ENCODE assay signal across 9 mouse cellular contexts in genomic region chr1:172296816-172297510, GRCm38 (mm10). TPM values are rescaled to one million over a fixed set of nuclear protein-coding genes. Genes with fewer than 3 reads are reported as not detected.
DNase-seq lines count a peak whose midpoint lies in the region; ATAC-seq lines count a peak whose summit lies in the region.
"Had no signal": no experiment of that assay in that cellular context is flagged by ENCODE, and none has a peak within 500 bp of the region (broad histone marks: within the 10 kb centered on the region; RNA-seq: fewer than 3 reads in every experiment).

No protein-coding gene starts in this region.

- peak overlapping the region; percentile 18; the same call in 1 of the 2 replicates for H3K4me3 ChIP-seq in embryonic facial prominence, embryonic 15.5 days (replicated peaks)

- H3K9ac ChIP-seq in embryonic facial prominence, embryonic 15.5 days: no peak overlapping the region

- no peaks in the 10 kb centered on the region for H3K9me3 ChIP-seq in embryonic facial prominence, embryonic 15.5 days (replicated peaks)

- H3K4me1 ChIP-seq in embryonic facial prominence, embryonic 15.5 days: peaks cover 37% of the 10 kb centered on the region

- DNase-seq in cerebellum, postnatal 4 days (ENCODE audit: low spot score in 2 of 2): no peak
- DNase-seq in heart, postnatal 25 days (ENCODE audit: low spot score): peak; percentile 50
- peak; percentile 36 for DNase-seq in lung, postnatal 14 days
- DNase-seq in urinary bladder, adult 2 months (ENCODE audit: low spot score): no peak
- no peak for DNase-seq in embryo, embryonic 9.5 days (ENCODE audit: extremely low spot score)

- ATAC-seq in cerebellum, adult (ENCODE audit: insufficient number of reproducible peaks, low FRiP score, low TSS enrichment): 0 out of 2 replicates have a peak, but pooled peaks have one; percentile 33
- ATAC-seq in embryonic facial prominence, embryonic 15.5 days (ENCODE audit: insufficient number of reproducible peaks, low FRiP score, low TSS enrichment, low read depth): no peak
- no peak for ATAC-seq in megakaryocyte-erythroid progenitor cell, adult 5-6 weeks (replicated peaks; ENCODE audit: low FRiP score, low TSS enrichment, poor library complexity, severe bottlenecking)

- H3K36me3 ChIP-seq in embryonic facial prominence, embryonic 15.5 days: no peaks in the 10 kb centered on the region

- H3K4me2 ChIP-seq in embryonic facial prominence, embryonic 15.5 days (replicated peaks): peak overlapping the region; percentile 39

- intact Hi-C loops in heart, postnatal 25 days (cut with DNase I): no loop called here

- H3K27me3 ChIP-seq in embryonic facial prominence, embryonic 15.5 days: no peaks in the 10 kb centered on the region

- WGBS in embryonic facial prominence, embryonic 15.5 days: 70% methylated on average over 6 of the region's 6 CpGs

- no peak overlapping the region; the same call in 1 of the 2 replicates for H3K27ac ChIP-seq in embryonic facial prominence, embryonic 15.5 days (replicated peaks)

RNA-seq across cellular contexts. Expression of gene Atp1a2, which starts 0.9 kb away (rescaled TPM):
- polyA plus RNA-seq in embryonic facial prominence, embryonic 15.5 days (2015; fragmentation: Nextera tagmentation; extraction: Ambion mirVana): 4.7 and 5.6 TPM in 2 replicates
- total RNA-seq in heart, postnatal 25 days (2021): 100 to 1,000 TPM; 600 to 610 TPM
- not detected in 2 replicates for total RNA-seq in megakaryocyte-erythroid progenitor cell, adult 5-6 weeks (2014; fragmentation: Nextera tagmentation)
- total RNA-seq in megakaryocyte-erythroid progenitor cell, adult 5-6 weeks (2017): not detected in 2 replicates
- polyA plus RNA-seq in urinary bladder, adult 2 months (2012; rRNA removed): 44.1 and 57.0 TPM in 2 replicates

RNA-seq across cellular contexts. Expression of gene Kcnj9, which starts 32.2 kb away (rescaled TPM):
- polyA plus RNA-seq in embryonic facial prominence, embryonic 15.5 days (2015; fragmentation: Nextera tagmentation; extraction: Ambion mirVana): 0.14 and 0.28 TPM in 2 replicates
- total RNA-seq in heart, postnatal 25 days (2021): under 1 TPM in 1 of 2 experiments, not detected in 1; 0.06 TPM
- total RNA-seq in megakaryocyte-erythroid progenitor cell, adult 5-6 weeks (2014; fragmentation: Nextera tagmentation): not detected in 2 replicates
- total RNA-seq in megakaryocyte-erythroid progenitor cell, adult 5-6 weeks (2017): not detected in 2 replicates
- 0.04 and 0.23 TPM in 2 replicates for polyA plus RNA-seq in urinary bladder, adult 2 months (2012; rRNA removed)

RNA-seq across cellular contexts. Expression of gene Igsf8, which starts 35.5 kb away (rescaled TPM):
- 71.9 and 73.4 TPM in 2 replicates for polyA plus RNA-seq in embryonic facial prominence, embryonic 15.5 days (2015; fragmentation: Nextera tagmentation; extraction: Ambion mirVana)
- total RNA-seq in heart, postnatal 25 days (2021): 10 to 100 TPM in 1 of 2 experiments, 1 to 10 TPM in 1; 9.3 to 15.2 TPM
- 9.3 and 23.6 TPM in 2 replicates for total RNA-seq in megakaryocyte-erythroid progenitor cell, adult 5-6 weeks (2014; fragmentation: Nextera tagmentation)
- total RNA-seq in megakaryocyte-erythroid progenitor cell, adult 5-6 weeks (2017): 9.7 and 16.4 TPM in 2 replicates
- 54.7 and 60.0 TPM in 2 replicates for polyA plus RNA-seq in urinary bladder, adult 2 months (2012; rRNA removed)

RNA-seq across cellular contexts. Expression of gene Atp1a4, which starts 38.7 kb away (rescaled TPM):
- polyA plus RNA-seq in embryonic facial prominence, embryonic 15.5 days (2015; fragmentation: Nextera tagmentation; extraction: Ambion mirVana): not detected in 2 replicates
- not detected for total RNA-seq in heart, postnatal 25 days (2021)
- not detected in 2 replicates for total RNA-seq in megakaryocyte-erythroid progenitor cell, adult 5-6 weeks (2014; fragmentation: Nextera tagmentation)
- not detected in 2 replicates for total RNA-seq in megakaryocyte-erythroid progenitor cell, adult 5-6 weeks (2017)
- polyA plus RNA-seq in urinary bladder, adult 2 months (2012; rRNA removed): not detected in 2 replicates
- polyA plus RNA-seq: C2C12 had no signal

RNA-seq across cellular contexts. Expression of gene Kcnj10, which starts 44.0 kb away (rescaled TPM):
- polyA plus RNA-seq in embryonic facial prominence, embryonic 15.5 days (2015; fragmentation: Nextera tagmentation; extraction: Ambion mirVana): 0.09 and 0.14 TPM in 2 replicates
- under 1 TPM; 0.10 to 0.14 TPM for total RNA-seq in heart, postnatal 25 days (2021)
- not detected in 2 replicates for total RNA-seq in megakaryocyte-erythroid progenitor cell, adult 5-6 weeks (2014; fragmentation: Nextera tagmentation)
- 0.15 and 0.75 TPM in 2 replicates for total RNA-seq in megakaryocyte-erythroid progenitor cell, adult 5-6 weeks (2017)
- 0.39 and 0.52 TPM in 2 replicates for polyA plus RNA-seq in urinary bladder, adult 2 months (2012; rRNA removed)
- polyA plus RNA-seq: C2C12 had no signal

Comparison
In these comparisons a context has a peak if more than half of its experiments do, and no peak if none do; other contexts are left out.
1. DNase-seq: peak in heart, postnatal 25 days (single experiment) and lung, postnatal 14 days (single experiment); none in cerebellum, postnatal 4 days (0 of 2), urinary bladder, adult 2 months (single experiment) and embryo, embryonic 9.5 days (single experiment).
2. RNA of gene Atp1a2, which starts 0.9 kb away (total RNA-seq): 600 to 610 TPM in heart, postnatal 25 days; not detected in megakaryocyte-erythroid progenitor cell, adult 5-6 weeks; every median in the first group is over 100 times any median in the second.